Mouse (Mus musculus) right cerebral cortex, postnatal 14 days (tissue): ENCODE measurements at regions not wholly inside any gene's neighbourhood (a gene's known extent, or its start where the extent isn't known, plus 50 kb on each side); places are given as distances from the start of the nearest gene placed in this dataset.
"Not testable (repeated sequence)": the region's sequence is repeated elsewhere in the genome, so short reads cannot be mapped to it uniquely, and the experiment has no call there.

Source experiments
- DNase-seq: peaks from one replicate; pipeline ENCODE4 v3.0.0; 2022

DNA sequence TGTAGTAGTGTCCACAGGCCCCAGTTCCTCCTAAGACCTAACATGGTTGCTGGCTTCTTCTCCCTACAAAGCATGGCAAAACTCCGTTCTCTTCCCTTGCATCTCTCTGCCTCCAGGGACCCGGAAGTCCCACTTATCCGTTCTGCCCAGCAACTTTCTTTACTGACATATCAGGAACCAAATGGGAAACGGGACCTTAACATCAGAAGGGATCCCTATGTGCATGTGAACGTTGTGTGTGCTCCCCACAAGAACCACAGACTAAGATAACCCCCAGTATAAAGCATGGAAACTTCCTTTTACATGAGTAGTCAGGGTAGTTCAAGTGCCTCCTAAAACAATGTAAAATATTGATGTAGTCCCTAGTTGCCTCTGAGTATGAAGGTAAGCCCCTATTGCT lies 61.6 kb downstream of the Zxdb start:
- DNase-seq: no peak

DNA sequence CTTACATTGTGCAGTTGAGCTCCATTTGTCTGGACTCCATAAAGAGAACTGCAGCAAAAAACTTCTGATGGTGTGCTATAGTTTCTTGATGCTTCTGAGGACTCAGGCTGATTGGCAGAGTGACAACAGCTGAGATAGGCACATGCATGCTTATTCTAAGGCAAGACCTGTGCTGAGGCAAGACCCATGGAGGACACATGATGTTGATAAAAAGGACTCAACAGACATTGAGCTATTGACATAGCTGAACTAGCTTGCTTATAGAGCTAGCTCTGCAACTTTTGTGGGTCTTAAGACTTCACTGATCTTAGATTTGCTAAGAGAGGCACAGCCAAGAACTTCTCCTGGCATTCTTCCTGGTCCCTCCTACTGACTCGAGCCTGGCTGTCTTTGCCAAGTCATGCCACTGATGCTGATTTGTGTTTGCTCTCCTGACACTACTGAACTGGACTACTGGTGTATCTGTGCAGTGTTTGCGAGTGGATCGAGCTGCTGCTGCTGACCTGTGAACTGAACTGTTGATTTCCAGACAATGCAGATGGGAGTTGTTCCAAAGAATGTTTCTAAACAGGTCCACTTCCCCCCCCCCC lies 64.1 kb downstream of the Zxdb start:
- no peak for DNase-seq

- DNase-seq: not testable (repeated sequence)
These were observed 72.5 kb downstream of the Zxdb start for GRCm38 (mm10) chrX:94796845-94797244.

DNA sequence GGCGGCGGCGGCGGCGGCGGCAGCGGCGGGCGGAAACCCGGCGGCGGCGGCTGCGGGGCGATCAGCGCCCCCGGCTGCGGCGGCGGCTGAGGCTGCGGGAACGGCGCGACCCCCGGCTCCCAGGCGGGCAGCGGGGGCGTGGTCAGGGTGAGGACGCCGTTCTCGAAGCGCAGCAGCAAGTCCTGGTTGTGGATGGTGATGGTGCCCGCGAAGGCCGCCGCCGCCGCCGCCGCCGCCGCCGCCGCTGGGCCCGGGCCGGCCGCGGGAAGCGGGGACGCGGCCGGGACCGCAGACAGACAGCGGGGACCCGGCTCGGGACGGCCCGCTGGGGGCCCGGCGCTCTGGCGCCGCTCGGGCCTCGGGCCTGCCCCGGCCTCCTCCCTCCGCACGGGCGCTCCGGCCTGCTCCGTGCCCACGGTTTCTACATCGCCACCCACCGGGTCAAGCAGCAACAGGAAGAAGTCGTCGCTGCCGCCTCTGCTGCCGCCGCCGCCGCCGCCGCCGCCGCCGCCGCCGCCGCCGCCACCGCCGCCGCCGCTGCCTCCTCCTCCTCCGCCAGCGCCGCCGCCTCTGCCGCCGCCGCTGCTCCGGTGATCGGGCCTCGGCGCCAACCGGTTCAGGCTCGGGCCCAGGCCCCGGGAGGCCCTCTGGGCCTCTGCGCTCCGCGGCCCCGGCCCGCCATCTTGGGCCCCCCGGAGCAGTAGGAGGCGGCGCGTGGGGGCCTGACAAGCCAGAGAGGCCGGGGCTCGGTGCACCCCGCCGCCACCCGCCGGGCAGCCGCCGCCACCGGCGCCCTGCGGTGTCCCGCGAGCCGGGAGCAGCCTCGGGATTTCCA lies 73.2 kb downstream of the Zxdb start:
- DNase-seq: not testable (repeated sequence)

DNA sequence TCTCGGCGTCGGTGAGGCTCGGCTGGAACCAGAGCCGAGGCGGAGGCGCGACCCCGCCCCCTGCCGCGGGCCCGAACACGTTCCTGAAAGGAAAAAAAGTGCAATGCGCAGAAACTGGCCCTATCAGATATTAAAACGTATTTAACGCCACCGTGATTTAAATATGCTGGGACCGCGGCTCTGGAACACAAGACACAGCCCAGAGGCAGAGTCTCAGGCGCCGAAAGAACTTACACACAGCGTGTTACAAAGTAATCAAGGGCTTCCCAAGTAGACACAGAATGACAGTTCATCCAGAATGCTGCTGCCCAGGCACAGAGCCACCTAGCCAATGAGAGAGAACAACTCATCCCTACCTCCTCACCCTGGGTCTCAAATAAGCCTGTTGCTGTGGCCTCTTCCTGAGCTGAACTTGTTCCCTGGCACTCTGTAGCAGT lies 73.8 kb downstream of the Zxdb start:
- not testable (repeated sequence) for DNase-seq

DNA sequence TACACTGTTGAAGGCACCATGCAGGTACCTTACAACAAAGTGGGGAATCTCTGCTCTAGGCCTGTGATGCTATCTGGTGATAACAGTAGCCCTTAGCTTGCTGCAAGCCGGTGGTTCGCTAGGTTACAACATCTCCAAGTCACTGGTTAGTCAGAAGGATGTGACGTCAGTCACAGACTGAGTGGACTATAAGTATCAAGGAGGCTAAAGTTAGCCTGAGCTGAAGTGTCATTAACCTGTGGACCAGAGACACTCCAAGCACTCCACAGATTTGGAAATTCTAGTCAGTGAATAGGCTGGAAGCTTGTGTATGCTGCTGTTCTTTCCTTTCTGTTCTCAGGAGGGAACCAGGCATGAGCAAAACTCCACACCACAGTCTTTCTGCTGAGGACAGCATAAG lies 88.4 kb downstream of the Zxdb start:
- not testable (repeated sequence) for DNase-seq

GRCm38 (mm10) chrX:94827524-94827923 lies 103.2 kb downstream of the Zxdb start:
- not testable (repeated sequence) for DNase-seq

GRCm38 (mm10) chrX:94844110-94844779 lies 119.9 kb downstream of the Zxdb start:
- not testable (repeated sequence) for DNase-seq

DNA sequence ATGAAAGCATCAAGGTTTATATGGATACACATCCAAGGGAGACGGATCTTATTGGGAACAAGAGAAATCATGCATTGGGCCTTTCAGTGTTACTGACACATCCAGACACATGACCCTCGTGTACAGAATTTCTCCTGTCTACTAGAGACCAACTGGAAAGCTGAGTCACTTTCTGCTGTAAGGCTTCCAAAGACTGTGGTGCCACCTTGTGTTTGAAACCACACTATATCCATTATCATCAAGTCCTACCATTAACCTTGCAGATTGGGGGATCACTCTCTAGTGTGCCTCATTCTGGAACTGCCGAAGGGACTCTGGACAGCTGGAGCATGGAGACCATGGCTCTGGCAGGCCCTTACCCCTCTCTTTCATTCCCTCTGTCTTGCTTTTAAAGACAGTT lies 125.2 kb downstream of the Zxdb start:
- not testable (repeated sequence) for DNase-seq

DNA sequence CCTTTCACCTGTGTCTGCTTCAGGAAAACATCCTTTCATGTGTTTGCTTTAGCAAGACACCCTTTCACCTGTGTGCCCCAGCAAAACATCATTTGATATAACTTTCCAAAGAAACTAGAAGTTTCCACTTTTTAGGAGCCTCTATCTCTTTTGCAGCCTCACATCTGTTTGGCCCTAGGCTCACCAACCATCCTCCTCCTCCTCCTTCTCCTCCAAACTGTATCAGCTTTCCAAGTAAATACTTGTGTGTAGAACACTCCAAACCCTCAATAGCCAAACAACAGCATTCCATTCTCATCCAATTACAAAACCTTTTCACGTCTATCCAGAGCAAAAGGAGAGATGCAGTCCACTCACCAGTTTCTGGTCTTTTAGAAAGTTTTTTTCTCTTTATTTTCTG lies 133.1 kb downstream of the Zxdb start:
- no peak for DNase-seq

GRCm38 (mm10) chrX:94857954-94858353 lies 133.6 kb downstream of the Zxdb start:
- DNase-seq: no peak

GRCm38 (mm10) chrX:94863123-94863522 lies 138.8 kb downstream of the Zxdb start:
- no peak for DNase-seq

DNA sequence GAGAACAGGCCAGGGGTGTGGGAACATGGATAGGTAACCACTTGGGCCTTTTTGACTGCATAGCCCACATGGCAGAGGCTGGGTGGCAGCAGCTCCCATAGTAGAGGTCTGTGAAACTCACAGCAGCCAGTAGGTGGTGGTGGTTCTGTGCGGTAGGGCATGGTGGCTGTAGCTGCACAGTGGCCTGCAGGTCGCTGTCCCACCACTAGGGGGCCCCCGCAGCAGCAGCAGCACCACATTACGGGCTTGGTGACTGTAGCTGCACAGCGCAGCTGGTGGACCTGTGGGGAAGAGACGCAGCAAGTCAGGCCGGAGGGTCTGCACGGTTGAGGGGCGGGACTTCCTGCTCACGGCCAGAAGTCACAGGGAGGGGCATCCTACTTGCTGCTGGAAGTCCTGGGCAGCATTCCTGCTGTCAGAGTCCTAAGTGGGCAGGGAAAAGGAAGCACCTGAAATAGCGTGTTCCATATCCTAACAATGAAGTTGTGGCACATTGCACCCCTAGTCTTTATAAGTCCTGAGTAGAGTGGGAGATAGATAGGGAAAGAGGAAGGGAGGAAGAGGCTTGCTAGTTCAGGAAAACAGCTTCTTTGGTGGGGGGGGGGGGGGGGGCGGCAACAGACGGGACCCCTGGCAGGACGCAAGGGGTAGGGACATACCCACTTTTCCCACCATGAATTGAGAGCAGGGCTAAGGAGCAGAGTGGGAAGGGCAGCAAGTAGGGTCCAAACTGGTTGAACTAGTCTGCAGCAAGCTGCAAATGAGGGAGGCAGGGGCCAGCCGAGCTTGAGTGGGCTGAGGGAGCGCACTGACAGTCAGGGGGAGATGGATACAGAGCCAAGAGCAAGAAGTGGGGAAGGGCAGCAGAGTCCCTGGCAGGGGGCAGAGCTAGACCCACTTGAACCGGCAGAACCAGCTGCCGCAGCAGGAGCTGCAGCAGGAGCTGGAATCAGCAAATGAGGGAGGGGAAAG lies 141.4 kb downstream of the Zxdb start:
- peak; percentile 87 for DNase-seq

- DNase-seq: not testable (repeated sequence)
These were observed 142.9 kb downstream of the Spin4 start for GRCm38 (mm10) chrX:94883547-94883946.
